Mouse (Mus musculus): ENCODE data around the gene Ryk.

The Ryk gene

DNA sequence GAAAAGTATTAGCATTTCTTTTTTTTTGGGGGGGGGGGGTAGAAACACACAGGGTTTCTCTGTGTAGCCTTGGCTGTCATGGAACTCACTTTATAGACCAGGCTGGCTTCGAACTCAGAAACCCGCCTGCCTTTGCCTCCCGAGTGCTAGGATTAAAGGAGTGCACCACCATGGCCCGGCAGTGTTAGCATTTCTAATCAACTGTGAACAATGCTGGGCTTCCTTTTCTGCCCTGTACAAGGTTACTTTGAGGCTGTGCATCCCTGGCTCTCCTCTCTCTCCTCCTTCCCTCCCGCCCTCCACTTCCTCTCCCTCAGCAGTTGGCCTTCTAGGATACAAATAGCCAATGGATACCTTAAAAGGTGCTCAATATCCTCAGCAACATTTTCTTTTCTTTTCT, 114.0 kb downstream of the Ryk start:
- no peak for DNase-seq (ENCODE audit: inconsistent ontology term)

DNA sequence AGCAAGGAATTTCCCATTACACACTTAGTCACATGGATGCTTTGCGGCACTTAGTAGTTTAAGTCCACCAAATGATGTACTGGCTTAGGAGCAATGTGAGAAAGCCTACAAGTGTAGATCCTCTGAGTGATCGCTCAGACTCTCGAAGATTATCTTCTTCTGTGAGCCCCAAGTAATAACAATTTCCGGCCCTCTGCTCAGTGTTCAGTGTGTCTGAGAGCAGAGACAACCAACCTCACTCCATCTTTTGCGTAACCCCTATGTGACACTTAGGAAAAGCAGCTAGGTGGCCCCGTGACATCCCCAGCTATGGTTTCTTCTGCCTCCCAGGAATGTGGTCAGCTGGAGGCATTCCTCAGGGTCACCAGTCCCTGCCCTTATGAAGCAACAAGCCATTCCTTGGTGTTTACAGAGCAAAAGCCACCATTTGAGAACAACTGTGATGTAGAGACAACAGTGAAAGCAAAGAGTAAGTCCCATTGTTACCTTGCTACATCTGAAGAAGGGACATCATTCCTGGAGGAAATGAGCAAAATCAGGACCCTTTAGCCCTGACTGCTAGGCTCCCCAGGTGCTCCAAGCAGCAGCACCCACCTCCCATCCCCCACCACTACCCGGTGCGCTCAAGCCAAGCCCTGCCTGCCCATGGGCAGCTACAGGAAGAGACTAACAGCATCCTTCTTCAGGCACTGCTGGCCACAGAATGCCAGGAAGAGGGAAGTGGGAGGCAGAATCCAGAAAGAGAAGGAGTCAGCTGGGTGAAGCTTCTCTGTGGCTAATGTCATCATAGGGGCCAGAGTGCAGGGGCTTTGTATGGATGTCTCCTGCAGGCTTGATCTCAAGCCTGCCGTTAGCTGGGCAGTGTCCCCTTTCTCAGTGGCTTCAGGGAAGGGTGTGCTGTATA, 116.6 kb downstream of the Ryk start:
- no peak for DNase-seq (ENCODE audit: inconsistent ontology term)

DNA sequence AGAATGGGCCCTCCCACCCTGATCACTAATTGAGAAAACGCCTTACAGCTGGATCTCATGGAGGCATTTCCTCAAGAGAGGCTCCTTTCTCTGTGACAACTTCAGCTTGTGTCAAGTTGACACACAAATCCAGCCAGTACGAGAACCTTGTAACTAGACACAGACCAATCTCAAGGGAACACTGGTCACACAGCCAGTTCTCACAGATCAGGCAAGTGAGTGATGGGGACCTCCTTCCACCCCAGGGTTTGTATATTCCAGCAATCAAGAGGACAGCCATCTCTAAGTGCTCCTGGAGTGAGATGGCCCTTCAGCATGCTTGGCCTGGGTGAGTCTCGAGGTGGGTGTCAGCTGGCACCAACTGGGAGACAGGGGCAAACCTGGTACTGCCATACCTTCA, 121.1 kb downstream of the Ryk start:
- DNase-seq (ENCODE audit: inconsistent ontology term): no peak

Measured in Muller cell, postnatal 12 days (primary cell).